Mouse (Mus musculus): ENCODE results near the gene Zfp319.

- TF ChIP-seq ZNF384 (IDR thresholded peaks at IDR 0.05; ENCODE audit: low read depth, low read length) (no peak), CTCF (conservative IDR thresholded peaks at IDR 0.05 in 1 of 2, IDR thresholded peaks at IDR 0.05 in 1 of 2; ENCODE audit: low read depth in 2 of 2, low read length in 2 of 2) (no peak), SMC3 (IDR thresholded peaks at IDR 0.05; ENCODE audit: low read depth, low read length) (no peak), NELFE (IDR thresholded peaks at IDR 0.05; ENCODE audit: low read depth, low read length) (no peak), NRF1 (IDR thresholded peaks at IDR 0.05; ENCODE audit: low read depth, low read length) (no peak), POLR2A (IDR thresholded peaks at IDR 0.05; ENCODE audit: low read depth, low read length) (no peak), CHD1 (IDR thresholded peaks at IDR 0.05; ENCODE audit: low read depth, low read length) (no peak), ZC3H11A (IDR thresholded peaks at IDR 0.05; ENCODE audit: low read depth, low read length) (no peak), CHD2 (IDR thresholded peaks at IDR 0.05; ENCODE audit: low read length) (no peak), MYC (IDR thresholded peaks at IDR 0.05; ENCODE audit: low read depth, low read length) (no peak), HCFC1 (IDR thresholded peaks at IDR 0.05; ENCODE audit: low read depth, low read length) (no peak), KAT2A (IDR thresholded peaks at IDR 0.05; ENCODE audit: insufficient replicate concordance, low read length) (no peak)
Measured at GRCm38 (mm10) chr8:95306431-95306830, 25.3 kb downstream of the Zfp319 start, which contains the start of gene Cngb1.
